ENCODE assay signal across 25 mouse cellular contexts in genomic region chr9:79750709-79751108, GRCm38 (mm10). TPM values are rescaled to one million over a fixed set of nuclear protein-coding genes. Genes with fewer than 3 reads are reported as not detected.
A peak's percentile ranks its signal among the peaks of the same experiment; 100 is the strongest.
DNase-seq lines count a peak whose midpoint lies in the region; ATAC-seq lines count a peak whose summit lies in the region.
"Had no signal": no experiment of that assay in that cellular context is flagged by ENCODE, and none has a peak within 500 bp of the region (broad histone marks: within the 10 kb centered on the region; RNA-seq: fewer than 3 reads in every experiment).

No protein-coding gene starts in this region.

- no peak for DNase-seq in frontal cortex, postnatal 36 days (ENCODE audit: low spot score in 2 of 2)
- DNase-seq in layer of hippocampus, adult 9-10 months (ENCODE audit: low spot score), result no peak
- DNase-seq in lung, postnatal 10 days, result no peak
- DNase-seq: adrenal gland, adult 8-10 months; adrenal gland, postnatal 14 days; adrenal gland, postnatal 36 days; B cell, adult 2 months; cerebellum, adult 11-12 months; cerebellum, adult 2 months; cerebellum, adult 9-10 months; cerebellum, postnatal 10 days; cerebellum, postnatal 25 days had no signal

- no peaks in the 10 kb centered on the region for H3K9me3 ChIP-seq in megakaryocyte, embryonic 14.5 days
- H3K9me3 ChIP-seq: embryonic facial prominence, embryonic 10.5 days; embryonic facial prominence, embryonic 12.5 days; forebrain, embryonic 13.5 days; forebrain, embryonic 15.5 days; G1E had no signal

- ATAC-seq in frontal cortex, adult (ENCODE audit: low TSS enrichment), result 0 out of 2 replicates have a peak, but pooled peaks have one; percentile 26
- ATAC-seq in megakaryocyte, adult 5-6 weeks (ENCODE audit: poor library complexity, severe bottlenecking), result no peak
- peak; percentile 73 to 79 for ATAC-seq in hematopoietic stem cell, adult 5-6 weeks (replicated peaks in 1 of 2; ENCODE audit: insufficient read depth in 1 of 2, low FRiP score in 2 of 2, low TSS enrichment in 1 of 2, low read depth in 1 of 2, poor library complexity in 2 of 2, severe bottlenecking in 2 of 2)
- ATAC-seq: activated CD4-positive, CD25-positive, alpha-beta regulatory T cell, adult 4 months; CD4-positive, CD25-positive, alpha-beta regulatory T cell, adult 4 months; forebrain, embryonic 13.5 days; forebrain, embryonic 15.5 days; Patski had no signal

- peak overlapping the region; percentile 23 for H3K4me3 ChIP-seq in megakaryocyte, embryonic 14.5 days (replicated peaks)
- H3K4me3 ChIP-seq: embryonic facial prominence, embryonic 10.5 days; embryonic facial prominence, embryonic 12.5 days; forebrain, embryonic 13.5 days; forebrain, embryonic 15.5 days had no signal

- H3K4me1 ChIP-seq in megakaryocyte, embryonic 14.5 days, result peaks cover 4% of the 10 kb centered on the region; the same call in 1 of the 2 replicates
- H3K4me1 ChIP-seq: embryonic facial prominence, embryonic 10.5 days; embryonic facial prominence, embryonic 12.5 days; forebrain, embryonic 13.5 days; forebrain, embryonic 15.5 days had no signal

- no peaks in the 10 kb centered on the region for H3K27me3 ChIP-seq in megakaryocyte, embryonic 14.5 days (replicated peaks)
- H3K27me3 ChIP-seq: CH12.LX; embryonic facial prominence, embryonic 12.5 days; forebrain, embryonic 13.5 days; forebrain, embryonic 15.5 days; Patski had no signal

- peaks cover 51% of the 10 kb centered on the region for H3K36me3 ChIP-seq in megakaryocyte, embryonic 14.5 days (replicated peaks; ENCODE audit: low read length)

RNA-seq across cellular contexts. Expression of gene Cox7a2, which starts 9.0 kb away (rescaled TPM):
- 23.8 and 24.9 TPM in 2 replicates for polyA plus RNA-seq in megakaryocyte, embryonic 14.5 days (2012; ENCODE audit: insufficient read depth, low replicate concordance)
- 346 and 414 TPM in 2 replicates for total RNA-seq in megakaryocyte, adult 5-6 weeks (2015)
- 115 and 122 TPM in 2 replicates for total RNA-seq in megakaryocyte, adult 5-6 weeks (2017)
- 59.7 and 131 TPM in 2 replicates for total RNA-seq in hematopoietic stem cell, adult 5-6 weeks (2017)

RNA-seq across cellular contexts. Expression of gene Col12a1, which starts 32.1 kb away (rescaled TPM):
- 0.38 TPM in 1 of 2 replicates, not detected in the other for polyA plus RNA-seq in megakaryocyte, embryonic 14.5 days (2012; ENCODE audit: insufficient read depth, low replicate concordance)
- total RNA-seq in megakaryocyte, adult 5-6 weeks (2015), result 0.11 TPM in 1 of 2 replicates, not detected in the other
- total RNA-seq in megakaryocyte, adult 5-6 weeks (2017), result 0.04 TPM in 1 of 2 replicates, not detected in the other
- total RNA-seq in hematopoietic stem cell, adult 5-6 weeks (2017), result not detected in 2 replicates
- polyA plus RNA-seq: CD4-positive, CD25-positive, alpha-beta regulatory T cell, adult 4 months had no signal

RNA-seq across cellular contexts. Expression of gene Tmem30a, which starts 42.6 kb away (rescaled TPM):
- 64.6 and 357 TPM in 2 replicates for polyA plus RNA-seq in megakaryocyte, embryonic 14.5 days (2012; ENCODE audit: insufficient read depth, low replicate concordance)
- total RNA-seq in megakaryocyte, adult 5-6 weeks (2015), result 89.2 and 111 TPM in 2 replicates
- total RNA-seq in megakaryocyte, adult 5-6 weeks (2017), result 118 and 122 TPM in 2 replicates
- 106 and 117 TPM in 2 replicates for total RNA-seq in hematopoietic stem cell, adult 5-6 weeks (2017)
